Mouse (Mus musculus) left cerebral cortex, postnatal 25 days (tissue): ENCODE measurements at regions not wholly inside any gene's neighbourhood (a gene's known extent, or its start where the extent isn't known, plus 50 kb on each side); places are given as distances from the start of the nearest gene placed in this dataset.
A peak's percentile ranks its signal among the peaks of the same experiment; 100 is the strongest.

Experiments used
- DNase-seq, 2 experiments: peaks; one replicate each; pipeline ENCODE4 v3.0.0; 2022; ENCODE audit warnings: low spot score in 2 of 2, mixed read lengths in 1 of 2
- intact Hi-C: fragments of 180-260 bp; cut with DNase I; formaldehyde crosslinking; loops from one replicate; pipeline ENCODE4 v1.15.1; 2025

- intact Hi-C loops: loop anchor here (2.0 kb wide), 1 partner anchor 330 kb away; no protein-coding TSS in a partner anchor
- peak; percentile 20 to 41 for DNase-seq
Observed at GRCm38 (mm10) chr6:123930951-123931350, 77.7 kb upstream of the Vmn2r25 start.

- no peak for DNase-seq
- intact Hi-C loops: no loop called here
Observed at GRCm38 (mm10) chr6:123937930-123938329, 84.7 kb upstream of the Vmn2r25 start.

GRCm38 (mm10) chr6:123961321-123961720 lies 63.0 kb upstream of the Vmn2r26 start:
- intact Hi-C loops: no loop called here

GRCm38 (mm10) chr6:123971180-123971579 lies 53.2 kb upstream of the Vmn2r26 start:
- intact Hi-C loops: no loop called here
- no peak for DNase-seq

More at GRCm38 (mm10) chr6:123961321-123961720, 63.0 kb upstream of the Vmn2r26 start:
- no peak for DNase-seq
